Comparison of ENCODE assay signal across 24 mouse cellular contexts in the genomic region with DNA sequence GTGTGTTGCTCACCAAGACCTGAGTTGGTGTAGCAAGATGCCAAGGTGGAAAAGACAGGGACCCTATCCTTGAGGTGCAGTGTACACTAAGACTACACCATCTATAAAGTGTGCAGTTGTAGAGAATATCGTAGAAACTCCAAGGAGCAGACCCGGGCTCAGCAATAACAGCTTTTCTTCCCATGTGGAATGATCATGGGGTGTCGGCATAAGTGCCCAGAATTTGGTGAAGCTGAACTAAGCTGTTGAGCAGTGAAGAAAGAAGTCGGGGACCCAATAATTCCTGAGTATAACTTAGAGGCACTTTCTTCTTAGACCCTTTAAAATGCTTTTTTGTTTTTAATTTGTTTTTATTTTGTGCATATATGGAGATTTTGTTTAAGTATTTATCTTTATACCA.
DNase-seq lines count a peak whose midpoint lies in the region; ATAC-seq lines count a peak whose summit lies in the region.
"Had no signal": no experiment of that assay in that cellular context is flagged by ENCODE, and none has a peak within 500 bp of the region (broad histone marks: within the 10 kb centered on the region; RNA-seq: fewer than 3 reads in every experiment).

No protein-coding gene starts in this region.

- no peak for ATAC-seq in forebrain, embryonic 13.5 days
- no peak for ATAC-seq in forebrain, embryonic 11.5 days (replicated peaks; ENCODE audit: low FRiP score)
- ATAC-seq: activated CD4-positive, CD25-positive, alpha-beta regulatory T cell, adult 4 months; intestine, embryonic 15.5 days had no signal

- 91% methylated on average over 4 of the region's 4 CpGs for WGBS in forebrain, embryonic 13.5 days
- 93% methylated on average over 4 of the region's 4 CpGs for WGBS in forebrain, embryonic 11.5 days
- WGBS in embryonic facial prominence, embryonic 10.5 days: 92% methylated on average over 4 of the region's 4 CpGs

- H3K9me3 ChIP-seq in forebrain, embryonic 13.5 days (replicated peaks): no peaks in the 10 kb centered on the region
- no peaks in the 10 kb centered on the region for H3K9me3 ChIP-seq in forebrain, embryonic 11.5 days (ENCODE audit: control insufficient read depth, low read length)
- no peaks in the 10 kb centered on the region for H3K9me3 ChIP-seq in embryonic facial prominence, embryonic 10.5 days
- H3K9me3 ChIP-seq: embryonic facial prominence, embryonic 13.5 days; heart, embryonic 10.5 days; heart, embryonic 13.5 days; hindbrain, embryonic 15.5 days; intestine, embryonic 15.5 days had no signal

- peak; percentile 60 to 63 for DNase-seq in cerebellum, postnatal 10 days
- no peak for DNase-seq in cerebellum, adult 18-20 months
- DNase-seq in forebrain, embryonic 11.5 days (ENCODE audit: low spot score): no peak
- no peak for DNase-seq in embryonic facial prominence, embryonic 10.5 days (ENCODE audit: low spot score)
- no peak for DNase-seq in layer of hippocampus, adult 9-10 months (ENCODE audit: low spot score)
- DNase-seq: adrenal gland, adult 8-10 months; adrenal gland, postnatal 25 days; cerebellum, adult 11-12 months; cerebellum, adult 9-11 months; gastrocnemius, postnatal 10 days; gastrocnemius, postnatal 36 days; heart, adult 2 months; heart, postnatal 14 days; heart, postnatal 4 days; kidney, adult 11 months; kidney, adult 8-10 months had no signal

- no peak overlapping the region for H3K4me3 ChIP-seq in forebrain, embryonic 13.5 days
- no peak overlapping the region for H3K4me3 ChIP-seq in forebrain, embryonic 11.5 days (ENCODE audit: low read depth, low read length)
- no peak overlapping the region for H3K4me3 ChIP-seq in embryonic facial prominence, embryonic 10.5 days
- H3K4me3 ChIP-seq: embryonic facial prominence, embryonic 13.5 days; erythroblast, embryonic 14.5 days; heart, adult 2 months; heart, embryonic 10.5 days; heart, embryonic 13.5 days; hindbrain, embryonic 15.5 days; intestine, embryonic 15.5 days had no signal

- H3K4me1 ChIP-seq in forebrain, embryonic 13.5 days: peaks cover 55% of the 10 kb centered on the region
- peaks cover 6% of the 10 kb centered on the region; the same call in 1 of the 2 replicates for H3K4me1 ChIP-seq in forebrain, embryonic 11.5 days (replicated peaks; ENCODE audit: control insufficient read depth, insufficient read depth, low read length)
- peaks cover 41% of the 10 kb centered on the region for H3K4me1 ChIP-seq in embryonic facial prominence, embryonic 10.5 days
- H3K4me1 ChIP-seq: hindbrain, embryonic 15.5 days; intestine, embryonic 15.5 days had no signal

- H3K9ac ChIP-seq in forebrain, embryonic 13.5 days: no peak overlapping the region
- H3K9ac ChIP-seq in forebrain, embryonic 11.5 days (ENCODE audit: low read length): no peak overlapping the region
- H3K9ac ChIP-seq: embryonic facial prominence, embryonic 13.5 days; heart, embryonic 13.5 days; hindbrain, embryonic 15.5 days; intestine, embryonic 15.5 days had no signal

- peak overlapping the region; percentile 45; the same call in 1 of the 2 replicates for H3K27ac ChIP-seq in forebrain, embryonic 13.5 days
- no peak overlapping the region for H3K27ac ChIP-seq in forebrain, embryonic 11.5 days (ENCODE audit: low read depth, low read length)
- peak overlapping the region; percentile 77; the same call in 1 of the 2 replicates for H3K27ac ChIP-seq in embryonic facial prominence, embryonic 10.5 days (replicated peaks)
- H3K27ac ChIP-seq: embryonic facial prominence, embryonic 13.5 days; heart, adult 2 months; heart, embryonic 10.5 days; heart, embryonic 13.5 days; hindbrain, embryonic 15.5 days; intestine, embryonic 15.5 days had no signal

- H3K27me3 ChIP-seq in forebrain, embryonic 13.5 days: no peaks in the 10 kb centered on the region
- no peaks in the 10 kb centered on the region for H3K27me3 ChIP-seq in forebrain, embryonic 11.5 days (ENCODE audit: control insufficient read depth, insufficient read depth, low read length)
- H3K27me3 ChIP-seq in embryonic facial prominence, embryonic 10.5 days (replicated peaks; ENCODE audit: low read depth, poor library complexity, severe bottlenecking): no peaks in the 10 kb centered on the region
- H3K27me3 ChIP-seq: embryonic facial prominence, embryonic 13.5 days; hindbrain, embryonic 15.5 days; intestine, embryonic 15.5 days had no signal

- no peaks in the 10 kb centered on the region for H3K36me3 ChIP-seq in forebrain, embryonic 13.5 days (ENCODE audit: poor library complexity, severe bottlenecking)
- no peaks in the 10 kb centered on the region for H3K36me3 ChIP-seq in forebrain, embryonic 11.5 days (ENCODE audit: control insufficient read depth, insufficient read depth, low read length)
- H3K36me3 ChIP-seq in embryonic facial prominence, embryonic 10.5 days (replicated peaks): 0 out of 2 replicates have a peak, but pooled peaks cover 5% of the 10 kb centered on the region
- H3K36me3 ChIP-seq: embryonic facial prominence, embryonic 13.5 days; heart, embryonic 10.5 days; heart, embryonic 13.5 days; hindbrain, embryonic 15.5 days; intestine, embryonic 15.5 days had no signal

- H3K4me2 ChIP-seq in forebrain, embryonic 13.5 days: no peak overlapping the region
- H3K4me2 ChIP-seq in forebrain, embryonic 11.5 days (ENCODE audit: low read depth, low read length, severe bottlenecking): no peak overlapping the region
- H3K4me2 ChIP-seq: embryonic facial prominence, embryonic 13.5 days; heart, embryonic 13.5 days; hindbrain, embryonic 15.5 days; intestine, embryonic 15.5 days had no signal

Comparison
In these comparisons a context has a peak if more than half of its experiments do, and no peak if none do; other contexts are left out.
1. DNase-seq: peak in cerebellum, postnatal 10 days (2 of 2); none in cerebellum, adult 18-20 months (0 of 2), forebrain, embryonic 11.5 days (single experiment), embryonic facial prominence, embryonic 10.5 days (single experiment) and layer of hippocampus, adult 9-10 months (single experiment).